Mouse (Mus musculus) fat pad, adult 2 months (tissue): ENCODE results near the gene Syt2.

Experiments
- DNase-seq: peaks from one replicate; pipeline ENCODE4 v3.0.0-alpha.2; 2011; ENCODE audit warnings: low read depth, low spot score; ENCODE audit errors: extremely low read depth

Syt2 gene

DNA sequence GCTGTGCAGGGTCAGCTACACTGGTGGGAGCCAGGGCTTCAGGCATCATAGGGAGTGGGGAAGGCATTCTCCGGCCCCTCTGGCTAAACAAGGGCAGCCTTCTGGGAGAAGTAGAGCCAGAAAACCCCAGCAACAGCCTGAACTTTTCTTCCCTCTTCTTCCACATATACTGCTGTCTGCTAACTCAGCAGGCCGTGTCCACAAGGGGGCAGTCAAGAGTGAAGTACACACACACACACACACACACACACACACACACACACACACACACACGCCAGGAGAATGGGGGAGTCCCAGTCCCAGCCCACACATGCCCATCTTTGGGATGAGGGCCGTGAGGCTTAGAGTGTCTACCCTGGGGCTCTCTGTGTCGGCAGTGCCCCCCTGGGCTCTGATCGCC, 95.0 kb downstream of the Syt2 start:
- DNase-seq: no peak

DNA sequence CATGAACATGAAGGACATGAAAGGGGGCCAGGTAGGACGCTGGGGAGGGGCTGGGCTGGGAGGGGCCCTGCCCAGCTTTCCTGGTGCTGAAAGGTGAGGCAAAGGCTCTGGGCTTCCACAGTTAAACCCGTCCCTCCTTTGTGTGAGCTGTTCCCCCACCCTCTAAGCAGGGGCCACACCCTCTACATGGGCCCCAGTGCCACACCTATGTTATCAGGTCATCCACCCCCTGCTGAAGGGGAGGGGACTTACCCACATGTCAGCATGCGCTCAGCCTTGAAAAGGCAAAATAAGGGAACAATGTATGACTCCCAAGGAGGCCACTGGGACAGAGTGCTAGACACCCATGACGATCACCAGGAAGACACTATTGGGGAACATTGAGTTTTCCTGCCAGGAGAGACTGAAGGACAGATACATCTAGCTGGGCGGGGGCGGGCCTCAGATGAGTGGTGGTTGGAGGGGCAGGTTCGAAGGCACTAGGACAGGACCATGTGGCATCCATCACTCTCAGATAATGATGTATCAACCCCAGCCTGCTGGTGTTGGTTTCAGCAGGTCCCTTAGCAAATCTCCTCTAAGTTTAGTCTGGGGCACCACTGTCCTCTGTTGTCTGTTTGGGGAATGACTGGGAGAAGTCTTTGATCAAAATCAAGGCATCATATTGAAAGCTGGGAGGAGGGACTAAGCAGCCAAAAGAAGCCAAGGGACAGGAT, 95.6 kb downstream of the Syt2 start:
- DNase-seq: no peak

- no peak for DNase-seq
Observed at GRCm38 (mm10) chr1:134745648-134746047, 99.2 kb downstream of the Syt2 start.

DNA sequence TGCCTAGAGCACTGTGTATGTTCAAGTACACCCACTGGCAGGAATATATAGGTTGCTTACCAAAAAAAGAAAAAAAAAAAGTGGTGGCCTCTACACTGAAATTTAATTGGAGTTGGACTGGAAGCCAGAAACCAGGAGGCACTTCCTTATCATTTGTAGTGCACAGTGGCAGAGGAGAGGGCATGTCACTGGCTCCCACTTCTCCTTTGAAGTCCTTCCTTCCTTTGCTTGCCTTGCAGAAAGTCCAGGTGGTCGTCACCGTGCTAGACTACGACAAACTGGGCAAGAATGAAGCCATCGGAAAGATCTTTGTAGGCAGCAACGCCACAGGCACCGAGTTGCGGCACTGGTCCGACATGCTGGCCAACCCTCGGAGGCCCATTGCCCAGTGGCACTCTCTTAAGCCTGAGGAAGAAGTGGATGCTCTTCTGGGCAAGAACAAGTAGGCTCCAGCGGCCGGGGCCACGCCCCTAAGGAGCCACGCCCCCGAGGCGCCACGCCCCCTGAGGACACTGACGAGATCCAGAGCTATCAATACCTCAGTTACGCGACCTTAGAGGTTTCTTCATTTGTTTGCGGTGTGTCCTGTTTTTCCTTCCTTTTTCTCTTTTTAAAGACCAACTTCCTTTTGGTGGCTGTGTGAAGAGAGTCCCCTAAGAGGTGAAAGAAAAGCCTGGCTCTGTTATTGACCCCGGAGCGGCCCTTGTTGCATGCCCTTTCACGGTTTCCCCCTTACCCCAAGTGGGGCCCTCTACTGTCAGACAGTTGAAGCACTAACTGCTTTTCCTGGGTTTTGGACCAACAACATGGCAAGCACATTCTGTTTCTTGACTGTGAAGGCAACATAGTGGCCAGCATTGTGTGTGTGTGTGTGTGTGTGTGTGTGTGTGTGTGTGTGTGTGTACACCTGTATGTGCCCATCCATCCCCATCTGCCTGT, 101.0 kb downstream of the Syt2 start:
- DNase-seq: no peak

GRCm38 (mm10) chr1:134749889-134750288, 103.4 kb downstream of the Syt2 start:
- no peak for DNase-seq

- no peak for DNase-seq
Observed at GRCm38 (mm10) chr1:134752447-134752846, 106.0 kb downstream of the Syt2 start.

GRCm38 (mm10) chr1:134753751-134754630, 107.5 kb downstream of the Syt2 start:
- no peak for DNase-seq

DNA sequence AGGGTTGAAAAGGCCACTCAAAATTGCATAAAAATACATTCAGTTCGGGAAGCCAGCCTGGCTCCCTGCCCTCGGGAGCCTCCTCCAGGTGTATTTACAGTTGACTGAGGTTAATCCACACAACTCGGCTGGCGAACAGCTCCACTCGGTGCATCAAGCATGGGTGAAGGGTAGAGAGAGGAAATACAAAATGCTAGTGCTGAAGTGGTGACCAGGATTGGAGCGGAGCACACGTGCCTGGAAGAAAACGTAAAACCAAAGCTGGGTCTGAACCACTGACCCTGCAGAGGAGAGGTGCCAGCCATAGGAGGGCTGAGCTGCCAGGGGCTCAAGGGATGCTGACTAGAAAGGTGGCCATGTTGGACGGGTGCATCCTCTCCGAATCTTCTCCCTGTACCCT, 108.3 kb downstream of the Syt2 start:
- DNase-seq: no peak

GRCm38 (mm10) chr1:134755548-134756189, 109.2 kb downstream of the Syt2 start:
- no peak for DNase-seq

DNA sequence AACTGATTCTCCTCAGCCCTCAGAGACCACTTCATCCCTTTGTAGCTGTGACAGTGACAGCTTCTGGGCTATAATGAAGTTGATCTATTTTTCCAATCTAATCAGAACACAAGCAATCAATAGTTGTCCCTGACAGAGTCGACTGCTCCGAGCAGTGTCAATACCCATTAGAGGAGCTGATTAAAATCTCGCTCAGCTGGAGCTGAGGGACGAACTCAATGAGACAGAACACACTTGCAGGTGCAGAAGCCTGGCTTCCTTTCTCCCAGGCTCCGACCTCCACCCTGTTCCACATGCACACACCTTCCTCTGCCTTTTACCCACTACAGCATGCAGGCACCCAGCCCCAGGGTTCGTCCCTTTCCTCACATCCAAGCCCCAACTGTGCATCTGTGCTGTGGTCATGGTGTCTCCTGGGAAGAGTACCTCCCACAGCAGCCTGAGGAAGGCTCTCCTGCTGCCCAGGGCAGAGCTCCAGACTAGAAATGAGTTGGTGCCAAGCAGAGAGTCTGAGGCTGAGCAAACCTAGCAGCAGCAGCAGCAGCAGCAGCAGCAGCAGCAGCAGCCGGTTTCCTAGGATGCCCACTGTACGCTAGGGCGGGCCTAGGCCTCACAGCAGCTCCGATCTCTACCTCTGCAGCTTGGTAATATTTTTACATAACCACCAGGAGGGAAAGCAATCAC, 109.9 kb downstream of the Syt2 start:
- DNase-seq: no peak

GRCm38 (mm10) chr1:134757230-134757629, 110.8 kb downstream of the Syt2 start:
- no peak for DNase-seq

DNA sequence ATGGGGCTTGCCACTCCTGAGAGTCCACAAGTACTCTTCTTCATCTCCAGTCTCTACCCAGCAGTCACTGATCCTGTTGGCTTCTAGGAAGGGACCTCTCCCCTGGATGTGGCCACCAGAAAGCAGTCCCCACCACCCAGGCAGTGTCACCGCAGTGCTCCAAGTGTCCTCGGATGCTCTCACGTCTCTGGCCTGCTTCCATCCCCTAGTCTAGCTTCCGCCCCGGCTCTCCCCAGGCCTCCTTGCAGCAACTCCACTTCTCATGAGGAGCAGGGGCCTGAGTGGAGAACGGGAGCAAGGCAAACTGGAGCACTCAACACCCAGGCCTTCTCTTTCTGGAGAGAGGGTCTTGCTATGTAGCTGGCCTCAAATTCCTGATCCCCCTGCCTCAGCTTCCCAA, 112.7 kb downstream of the Syt2 start:
- DNase-seq: no peak

DNA sequence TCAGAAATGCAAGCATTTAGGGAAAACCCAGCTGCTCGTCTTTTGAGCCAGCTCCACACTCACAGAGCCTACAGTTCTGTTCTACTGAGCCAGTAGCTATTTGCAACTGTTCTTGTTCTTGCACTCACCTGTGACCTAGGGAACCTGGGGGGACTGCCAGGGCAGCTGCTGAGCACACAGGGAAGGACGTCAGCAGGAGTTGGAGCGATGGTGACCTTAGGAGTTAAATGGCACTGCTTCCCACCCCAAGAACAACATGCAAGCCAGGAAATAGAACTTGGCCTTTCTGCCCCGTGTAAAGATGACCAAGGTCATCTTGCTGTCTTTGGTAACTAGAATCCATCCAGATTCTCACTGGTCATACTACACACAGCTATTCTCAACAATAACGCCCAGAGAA, 114.2 kb downstream of the Syt2 start:
- no peak for DNase-seq

- no peak for DNase-seq
Observed at GRCm38 (mm10) chr1:134761534-134761933, 115.1 kb downstream of the Syt2 start.

DNA sequence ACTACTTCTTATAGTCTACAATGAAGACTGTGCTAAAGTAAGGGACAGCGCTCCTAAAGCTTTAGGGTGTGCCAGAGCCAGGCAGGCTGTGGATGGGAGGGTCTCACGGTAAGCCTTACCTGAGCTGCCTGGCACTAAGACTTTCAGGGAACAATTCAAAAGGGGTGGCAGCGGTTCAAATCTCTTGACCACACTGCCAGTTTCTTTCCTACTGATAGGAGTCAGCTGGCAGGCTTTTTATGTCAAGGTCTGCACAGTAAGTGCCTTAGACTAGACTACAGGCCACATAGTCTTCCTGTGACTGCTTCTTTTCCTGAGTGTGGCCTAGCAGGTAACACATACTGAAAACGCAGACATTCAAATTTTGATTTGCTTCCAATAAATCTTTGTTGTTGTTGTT, 116.8 kb downstream of the Syt2 start:
- DNase-seq: no peak

- DNase-seq: no peak
Observed at GRCm38 (mm10) chr1:134763776-134764438, 117.4 kb downstream of the Syt2 start.

DNA sequence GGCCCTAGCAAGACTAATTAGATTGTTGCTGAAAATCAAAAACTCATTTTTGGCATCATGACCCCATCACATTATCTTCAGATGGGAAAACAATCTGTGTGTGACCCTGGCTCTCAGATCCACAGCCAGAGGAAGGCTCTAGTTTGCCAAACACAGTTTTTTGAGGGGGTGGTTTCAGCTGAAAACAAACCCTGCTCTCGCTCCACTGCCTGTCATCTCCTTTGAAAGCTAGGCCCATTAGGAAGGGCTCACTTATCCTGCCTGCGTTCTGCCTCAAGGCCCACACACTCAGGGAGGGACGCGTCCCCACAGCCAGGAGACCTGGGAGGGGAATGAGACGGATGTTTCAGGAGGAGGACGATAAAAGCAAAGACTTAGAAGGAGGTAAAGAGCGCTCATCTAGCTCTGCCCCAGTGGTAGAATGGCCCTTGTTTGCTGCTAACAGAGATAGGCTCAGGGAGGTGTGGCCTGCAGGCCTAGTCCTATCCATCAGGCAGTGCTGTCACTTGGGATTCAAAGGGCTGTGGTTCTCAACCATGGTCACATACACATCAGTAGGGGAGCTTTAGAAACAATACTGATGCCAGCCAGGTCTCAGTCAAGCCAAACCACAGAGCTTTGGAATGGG, 118.5 kb downstream of the Syt2 start:
- DNase-seq: no peak

DNA sequence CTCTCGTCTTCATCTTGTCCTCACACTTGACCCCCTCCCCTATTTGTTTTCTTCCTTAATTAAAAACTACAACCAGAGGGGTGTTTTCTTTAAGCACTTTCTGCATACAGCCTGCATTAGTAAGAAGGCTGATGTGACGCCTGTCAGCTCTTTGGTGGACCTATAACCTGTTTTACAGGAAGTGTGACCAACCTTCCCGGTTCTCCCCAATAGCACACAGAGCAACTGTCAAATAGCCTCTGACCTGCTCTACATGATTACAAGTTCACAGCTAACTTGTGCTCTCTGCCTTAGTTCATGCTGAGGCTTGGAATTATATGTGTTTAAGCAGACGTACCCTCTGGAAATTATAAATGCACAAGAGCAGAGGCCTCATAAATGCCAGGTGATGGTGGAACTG, 120.0 kb downstream of the Syt2 start:
- no peak for DNase-seq

DNA sequence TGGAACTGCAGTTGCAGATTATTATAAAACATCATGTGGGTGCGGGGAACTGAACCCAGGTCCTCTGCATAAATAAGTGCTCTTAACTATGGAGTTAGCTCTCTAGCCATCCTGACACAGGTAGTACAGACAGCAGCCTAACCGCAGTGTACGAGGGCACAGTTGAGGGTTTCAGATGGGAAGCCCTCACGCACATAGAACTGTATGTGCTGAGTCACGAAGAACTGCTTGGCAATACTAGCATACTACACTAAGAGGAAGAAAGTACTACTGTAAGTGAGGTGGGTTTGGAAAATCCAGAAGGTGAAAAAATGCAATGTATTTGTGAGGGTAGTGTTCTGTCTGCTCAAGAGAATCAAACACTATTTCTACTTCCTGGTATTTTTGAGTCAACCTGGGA, 123.8 kb downstream of the Syt2 start:
- no peak for DNase-seq
